Mouse (Mus musculus) embryonic fibroblast, embryonic 13.5 days (primary cell): ENCODE data around the gene Tctn3. TPM values are rescaled to one million over a fixed set of nuclear protein-coding genes. Genes with fewer than 3 reads are reported as not detected.
"Not testable (repeated sequence)": the region's sequence is repeated elsewhere in the genome, so short reads cannot be mapped to it uniquely, and the experiment has no call there.

Experiments used
- H3K27ac ChIP-seq: 2 replicates; pipeline ENCODE4 v1.5.1; 2012; ENCODE audit warnings: low read length, control low read depth, inconsistent platforms; ENCODE audit not compliant: insufficient read depth
- H3K4me1 ChIP-seq: 2 replicates; pipeline ENCODE4 v1.6.1; 2011; ENCODE audit warnings: low read length; ENCODE audit not compliant: control insufficient read depth, insufficient read depth
- H3K4me3 ChIP-seq: 2 replicates; pipeline ENCODE4 v1.5.1; 2011; ENCODE audit warnings: mild to moderate bottlenecking, control low read depth, low read length; ENCODE audit not compliant: insufficient read depth
- CTCF ChIP-seq: IDR thresholded peaks from 2 replicates; pipeline ENCODE4 v1.5.1; 2011; ENCODE audit warnings: mild to moderate bottlenecking, control low read depth, low read length, moderate library complexity, borderline replicate concordance; ENCODE audit not compliant: insufficient read depth
- POLR2A ChIP-seq: IDR thresholded peaks from 2 replicates; pipeline ENCODE4 v1.6.1; 2011; ENCODE audit warnings: low read depth, mild to moderate bottlenecking, control low read depth, low read length, moderate library complexity
- polyA plus RNA-seq: library from polyadenylated mRNA; stranded (reverse); fragments of >200 nt; gene quantifications from 2 replicates; pipeline ENCODE4 v1.2.4, GENCODE M21; 2011; ENCODE audit warnings: low read depth; ENCODE audit not compliant: missing spikeins, insufficient read length

Tctn3 gene
- polyA plus RNA-seq, 1 experiment = 8.4 TPM

- Histone ChIP-seq H3K4me1 (peaks cover 7% of the 10 kb centered on the region), H3K27ac (peak overlapping the region; percentile 58), H3K4me3 (no peak overlapping the region)
- TF ChIP-seq CTCF (no peak), POLR2A (no peak)
These were observed 18.1 kb upstream of the Tctn3 start for GRCm38 (mm10) chr19:40630096-40630495.

- Histone ChIP-seq H3K27ac (no peak overlapping the region), H3K4me1 (peaks cover 7% of the 10 kb centered on the region), H3K4me3 (no peak overlapping the region)
- TF ChIP-seq POLR2A (no peak), CTCF (no peak)
These were observed 16.9 kb upstream of the Tctn3 start for GRCm38 (mm10) chr19:40628950-40629349.

GRCm38 (mm10) chr19:40625935-40626334 lies 13.9 kb upstream of the Tctn3 start:
- Histone ChIP-seq H3K27ac (peak overlapping the region; percentile 86), H3K4me3 (no peak overlapping the region), H3K4me1 (peaks cover 7% of the 10 kb centered on the region)
- TF ChIP-seq POLR2A (no peak), CTCF (no peak)

GRCm38 (mm10) chr19:40621616-40622015 lies 9.6 kb upstream of the Tctn3 start:
- not testable (repeated sequence) for H3K27ac ChIP-seq, H3K4me3 ChIP-seq, H3K4me1 ChIP-seq

GRCm38 (mm10) chr19:40616021-40616420 lies 4.0 kb upstream of the Tctn3 start:
- Histone ChIP-seq H3K4me1 (peaks cover 3% of the 10 kb centered on the region), H3K4me3 (no peak overlapping the region), H3K27ac (no peak overlapping the region)
- no peak for TF ChIP-seq POLR2A
- no peak for TF ChIP-seq CTCF

- peak overlapping the region; percentile 54; the same call in 1 of the 2 replicates for H3K27ac ChIP-seq
- H3K4me3 ChIP-seq = no peak overlapping the region
- H3K4me1 ChIP-seq = peaks cover 3% of the 10 kb centered on the region
- TF ChIP-seq POLR2A (no peak), CTCF (no peak)
These were observed 2.8 kb upstream of the Tctn3 start for GRCm38 (mm10) chr19:40614811-40615210.

- TF ChIP-seq POLR2A = no peak
- no peak for TF ChIP-seq CTCF
- Histone ChIP-seq H3K4me3 (no peak overlapping the region), H3K27ac (no peak overlapping the region), H3K4me1 (no peaks in the 10 kb centered on the region)
These were observed 4.4 kb downstream of the Tctn3 start for GRCm38 (mm10) chr19:40607676-40608075.

- H3K27ac ChIP-seq = no peak overlapping the region
- H3K4me1 ChIP-seq = no peaks in the 10 kb centered on the region
- no peak overlapping the region for H3K4me3 ChIP-seq
- TF ChIP-seq POLR2A = no peak
- no peak for TF ChIP-seq CTCF
These were observed 6.8 kb downstream of the Tctn3 start for GRCm38 (mm10) chr19:40605189-40605588.

- no peak overlapping the region for H3K4me3 ChIP-seq
- TF ChIP-seq POLR2A (no peak), CTCF (no peak)
- no peak overlapping the region for H3K27ac ChIP-seq
- no peaks in the 10 kb centered on the region for H3K4me1 ChIP-seq
These were observed 10.2 kb downstream of the Tctn3 start for GRCm38 (mm10) chr19:40601870-40602269.

- not testable (repeated sequence) for H3K4me3 ChIP-seq, H3K4me1 ChIP-seq, H3K27ac ChIP-seq
These were observed 11.2 kb downstream of the Tctn3 start for GRCm38 (mm10) chr19:40600846-40601245.

GRCm38 (mm10) chr19:40595831-40596230 lies 16.2 kb downstream of the Tctn3 start:
- TF ChIP-seq CTCF (no peak), POLR2A (no peak)
- no peaks in the 10 kb centered on the region for H3K4me1 ChIP-seq
- H3K27ac ChIP-seq = no peak overlapping the region
- no peak overlapping the region for H3K4me3 ChIP-seq
